Mouse (Mus musculus): Measurements from ENCODE around the gene Iars2.

- TF ChIP-seq GATA1 (IDR thresholded peaks at IDR 0.05; ENCODE audit: borderline replicate concordance, low read length) (no peak), FLI1 (IDR thresholded peaks at IDR 0.05; ENCODE audit: low read length) (no peak)
Observed at GRCm38 (mm10) chr1:185335231-185335765, 6.1 kb upstream of the Iars2 start.

Data from megakaryocyte, embryonic 14.5 days (primary cell).